Mouse (Mus musculus): Measurements from ENCODE around the gene Txndc11.

The Txndc11 gene

GRCm38 (mm10) chr16:11065431-11065830 is 69.0 kb downstream of the Txndc11 start:
- DNase-seq (ENCODE audit: low spot score): no peak

DNA sequence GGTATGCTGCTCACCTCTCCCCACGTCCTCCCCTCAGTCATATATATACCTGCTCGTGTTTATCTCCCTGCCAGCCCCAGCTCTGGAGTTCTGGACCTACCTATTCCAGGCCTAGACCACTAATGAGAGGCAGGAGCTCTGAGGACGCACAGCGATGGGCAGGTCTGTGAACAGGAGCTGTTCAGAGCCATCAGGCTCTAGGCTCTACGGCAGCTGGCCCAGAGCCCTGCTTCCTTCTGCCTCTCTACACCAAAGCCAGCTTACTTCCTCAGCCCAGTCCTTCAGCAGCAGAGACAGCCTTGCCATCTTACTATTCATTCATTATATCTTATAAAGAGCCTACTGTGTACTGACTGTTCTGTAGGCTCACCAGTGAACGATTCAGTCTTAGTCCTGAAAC is 69.7 kb downstream of the Txndc11 start:
- DNase-seq (ENCODE audit: low spot score): no peak

- no peak for DNase-seq (ENCODE audit: low spot score)
Observed at GRCm38 (mm10) chr16:11064341-11064740, 70.1 kb downstream of the Txndc11 start.

DNA sequence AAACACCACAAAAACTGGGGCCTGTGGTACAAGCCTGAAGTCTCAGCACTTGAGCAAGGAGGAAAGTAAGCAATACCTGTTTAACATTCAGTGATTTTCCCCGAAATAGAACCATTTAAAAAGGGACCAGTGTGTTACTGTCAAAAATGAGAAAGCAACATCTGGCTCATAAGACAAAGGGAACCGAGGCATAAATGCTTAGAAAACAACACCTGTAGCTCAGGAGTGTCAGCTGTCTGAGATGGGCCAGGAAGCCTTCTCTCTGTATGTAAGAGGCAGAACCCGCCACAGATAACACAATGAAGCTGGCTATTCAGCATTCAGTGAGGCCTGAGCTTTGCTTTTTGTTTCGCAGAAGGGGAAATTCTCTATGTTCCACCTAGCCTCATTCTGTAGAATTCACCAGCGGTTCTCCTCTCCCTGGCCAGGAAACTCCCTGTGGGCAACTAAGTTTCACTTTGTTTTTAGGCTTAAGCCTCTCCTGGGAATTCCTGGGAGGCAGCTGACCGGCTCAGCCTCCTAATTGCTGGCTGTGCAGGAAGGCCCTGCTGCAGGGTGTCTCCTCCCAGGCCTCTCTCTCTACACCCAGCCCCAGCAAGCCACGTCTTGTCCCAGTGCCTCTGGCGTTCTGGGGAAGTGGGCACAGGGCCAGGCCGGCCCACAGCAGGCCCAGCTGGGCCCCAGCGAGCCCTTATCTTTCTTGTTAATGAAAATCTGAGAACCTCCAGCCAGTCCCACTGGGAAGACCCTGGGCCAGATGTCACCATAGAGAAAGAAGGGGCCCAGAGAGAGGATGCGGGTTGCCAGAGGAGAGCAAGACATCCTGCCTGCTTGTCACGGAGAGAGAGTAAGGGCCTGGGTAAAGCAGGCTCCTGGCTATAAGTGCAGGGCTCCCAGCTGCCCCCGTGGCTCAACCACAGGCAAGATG is 71.4 kb downstream of the Txndc11 start:
- DNase-seq (ENCODE audit: low spot score): peak; percentile 93

DNA sequence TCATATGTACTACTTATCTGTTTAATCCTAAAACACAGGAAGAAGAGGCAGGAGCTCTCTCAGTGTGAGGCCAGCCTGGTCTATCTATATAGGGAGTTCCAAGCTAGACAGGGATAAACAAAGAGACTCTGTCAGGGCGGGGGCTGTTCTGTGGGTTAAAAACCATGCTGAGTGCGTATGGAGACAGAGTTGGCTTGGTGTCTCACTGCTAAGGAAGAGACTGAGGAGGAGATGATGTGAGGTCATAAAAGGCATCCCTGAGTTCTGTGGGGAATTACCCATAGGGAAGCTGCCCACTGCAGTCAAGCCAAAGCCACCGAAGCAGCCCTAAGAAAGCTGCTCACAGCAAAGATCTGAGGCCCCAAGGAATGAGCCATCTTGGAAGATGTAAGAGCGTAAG is 73.8 kb downstream of the Txndc11 start, which contains the start of gene Snn:
Gene Snn, plus strand, starts transcription at position 301 of the 400 bp plus-strand sequence.
- DNase-seq (ENCODE audit: low spot score): no peak

DNA sequence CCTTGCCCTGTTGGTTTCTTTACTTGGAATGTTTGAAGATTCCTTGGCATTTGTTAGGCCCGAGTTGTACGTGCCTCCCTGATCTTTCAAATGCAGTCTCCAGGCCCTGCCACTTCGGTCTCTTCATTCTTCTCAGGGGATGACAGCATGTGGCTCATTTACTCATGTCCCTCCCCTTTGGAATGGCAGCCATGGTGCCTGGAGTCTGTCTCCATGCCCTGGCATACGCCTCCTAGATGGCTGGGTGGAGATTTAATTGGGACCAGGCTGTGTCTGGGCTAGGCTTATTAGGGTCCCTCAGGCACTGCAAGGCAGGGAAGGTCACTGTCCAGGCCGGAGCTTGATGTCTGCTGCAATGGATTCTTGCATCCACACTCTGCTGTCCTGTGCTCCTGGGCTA is 78.5 kb downstream of the Txndc11 start:
- DNase-seq (ENCODE audit: low spot score): no peak

GRCm38 (mm10) chr16:11054871-11055270 is 79.6 kb downstream of the Txndc11 start:
- DNase-seq (ENCODE audit: low spot score): no peak

DNA sequence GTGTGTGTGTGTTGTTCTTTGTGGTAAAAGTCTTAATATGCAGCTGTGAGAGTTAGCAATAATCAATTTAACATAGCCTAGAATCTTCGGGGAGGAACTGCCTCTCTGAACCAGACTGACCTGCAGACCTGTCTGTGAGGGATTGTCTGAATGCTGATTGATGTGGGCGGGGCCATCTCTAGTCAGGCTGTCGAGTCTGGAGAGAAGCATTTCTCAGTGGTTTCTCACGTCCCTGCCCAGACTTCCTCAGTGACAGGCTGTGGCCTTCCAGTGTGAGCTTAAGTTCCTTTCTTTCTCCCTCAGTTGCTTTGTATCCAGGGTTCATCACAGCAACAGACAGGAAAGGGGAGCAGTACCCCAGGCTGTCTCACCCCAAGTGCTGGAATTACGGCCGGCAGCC is 80.0 kb downstream of the Txndc11 start:
- no peak for DNase-seq (ENCODE audit: low spot score)

DNA sequence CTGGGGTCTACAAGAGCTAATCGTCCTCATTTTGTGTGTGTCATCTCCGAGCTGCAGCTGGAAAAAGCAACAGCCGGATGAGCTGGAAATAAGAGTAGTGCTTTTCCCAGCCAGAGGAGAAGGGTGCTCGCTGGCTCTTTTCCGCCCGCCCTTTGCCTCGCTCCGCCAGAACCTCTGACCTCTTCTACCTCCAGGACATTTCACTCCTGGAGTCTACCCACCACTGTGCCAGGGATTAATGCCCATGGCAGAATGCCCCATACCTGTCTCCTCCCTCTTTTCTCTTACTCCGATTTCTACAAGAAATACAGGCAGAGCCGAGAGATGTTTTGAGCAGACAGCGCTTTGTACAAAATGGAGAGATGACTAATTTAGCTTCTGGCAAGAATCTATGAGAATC is 83.3 kb downstream of the Txndc11 start:
- DNase-seq (ENCODE audit: low spot score): no peak

DNA sequence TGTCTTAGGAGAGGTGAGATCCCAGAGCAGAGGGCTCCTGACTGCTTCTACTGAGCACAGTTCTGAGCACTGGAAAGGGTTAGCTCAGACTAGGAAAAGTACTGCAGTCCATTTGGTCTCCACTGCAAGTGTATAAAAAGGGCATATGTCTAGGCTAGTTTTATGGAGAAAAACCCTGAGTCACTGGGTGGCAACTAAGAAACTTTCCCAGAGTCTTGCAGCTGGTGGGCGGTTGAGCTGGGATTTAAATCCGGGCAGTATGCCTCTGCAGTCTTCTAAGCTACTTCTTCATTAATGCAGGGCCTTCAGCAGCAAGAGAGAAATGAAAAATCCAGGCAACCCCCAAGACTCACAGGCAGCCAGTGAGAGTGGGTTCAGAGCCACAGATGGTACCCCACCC is 84.2 kb downstream of the Txndc11 start:
- DNase-seq (ENCODE audit: low spot score): no peak

DNA sequence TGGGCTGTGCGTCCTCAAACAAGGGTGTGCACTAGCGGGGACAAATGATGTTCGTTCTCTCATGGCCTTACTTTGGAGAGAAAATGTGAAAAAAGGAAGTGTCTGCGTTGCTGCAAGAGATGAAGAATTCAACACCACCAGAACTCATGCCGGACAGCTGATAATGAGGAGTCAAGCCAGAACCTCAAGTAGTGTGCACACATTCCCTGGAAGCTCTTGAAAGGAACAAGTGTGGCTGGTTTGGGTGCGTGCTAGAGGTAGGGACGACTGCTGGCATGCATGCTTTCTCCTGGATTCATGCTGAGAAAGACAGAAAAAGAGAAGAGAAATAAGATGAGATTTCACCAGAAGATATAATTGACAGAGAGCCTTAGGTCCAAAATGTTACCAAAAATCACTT is 87.3 kb downstream of the Txndc11 start:
- DNase-seq (ENCODE audit: low spot score): no peak

DNA sequence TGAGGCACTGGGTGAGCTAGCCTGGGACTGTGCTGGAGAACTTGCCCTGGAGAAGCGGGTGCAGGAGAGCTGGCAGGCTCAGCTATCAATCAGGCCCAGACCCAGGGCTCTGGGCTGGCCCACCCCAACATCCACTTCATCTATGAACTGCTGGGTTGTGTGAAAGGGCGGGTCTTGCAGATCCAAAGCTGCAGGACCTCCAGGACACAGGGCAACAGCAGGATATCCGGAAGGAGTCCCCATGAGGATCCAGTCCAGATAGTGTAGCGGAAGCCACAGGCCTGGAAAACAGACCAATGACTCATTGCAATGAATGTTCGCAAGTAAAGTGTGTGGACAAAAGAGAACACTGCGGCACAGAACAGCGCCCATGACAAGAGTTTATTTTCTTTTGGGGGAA is 88.0 kb downstream of the Txndc11 start:
- no peak for DNase-seq (ENCODE audit: low spot score)

DNA sequence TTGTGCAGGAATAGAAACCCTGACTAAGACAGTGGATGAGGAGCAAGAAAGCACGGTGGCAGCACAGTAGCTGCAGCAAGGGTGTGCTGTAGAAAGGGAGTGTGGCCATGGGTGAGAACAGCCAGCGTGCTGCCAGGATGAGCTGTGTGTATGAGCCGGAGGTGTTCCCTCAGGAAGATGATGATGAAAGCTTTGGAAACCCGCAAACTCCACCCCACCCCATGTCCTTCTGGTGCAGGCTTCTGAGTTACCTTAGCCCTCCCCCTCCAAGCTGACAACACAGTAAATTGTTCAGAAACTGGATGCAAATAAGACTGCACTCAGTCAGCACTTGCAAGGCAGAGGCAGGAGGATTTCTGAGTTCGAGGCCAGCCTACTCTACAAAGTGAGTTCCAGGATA is 91.2 kb downstream of the Txndc11 start:
- no peak for DNase-seq (ENCODE audit: low spot score)

- DNase-seq (ENCODE audit: low spot score): no peak
Observed at GRCm38 (mm10) chr16:11040603-11041002, 93.8 kb downstream of the Txndc11 start.

- peak; percentile 78 for DNase-seq (ENCODE audit: low spot score)
Observed at GRCm38 (mm10) chr16:11035790-11036431, 98.5 kb downstream of the Txndc11 start.

GRCm38 (mm10) chr16:11035273-11035672 is 99.2 kb downstream of the Txndc11 start:
- no peak for DNase-seq (ENCODE audit: low spot score)

DNA sequence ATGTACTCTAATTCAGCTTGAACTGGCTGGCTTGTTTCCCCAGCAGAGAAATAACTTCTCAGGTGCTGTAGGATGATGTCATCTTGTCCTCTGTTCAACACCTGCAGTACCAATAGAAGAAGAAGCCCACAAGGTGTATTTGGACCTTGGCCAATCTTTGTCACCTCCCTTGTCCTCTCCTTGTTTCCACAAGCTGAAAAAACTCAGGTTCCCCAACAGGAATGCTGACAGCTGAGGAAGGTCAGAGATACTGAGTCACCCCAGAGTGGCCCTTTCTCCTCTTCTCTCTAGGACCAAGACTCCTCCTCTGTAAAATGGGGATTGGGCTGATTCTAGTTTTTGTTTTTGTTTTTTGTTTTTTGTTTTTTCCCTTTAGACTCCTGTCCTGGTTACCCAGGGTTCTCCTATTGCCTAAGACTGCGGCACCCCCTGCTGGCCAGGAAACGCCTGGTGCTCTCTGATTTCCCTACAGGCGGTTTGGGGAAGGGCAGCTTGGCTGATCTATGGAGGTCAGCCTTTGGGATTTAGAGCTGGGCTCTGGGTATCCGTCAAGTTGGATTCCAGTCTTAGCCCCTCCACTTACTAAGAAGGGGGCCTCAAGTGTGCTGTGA is 100.2 kb downstream of the Txndc11 start:
- DNase-seq (ENCODE audit: low spot score): peak; percentile 89

DNA sequence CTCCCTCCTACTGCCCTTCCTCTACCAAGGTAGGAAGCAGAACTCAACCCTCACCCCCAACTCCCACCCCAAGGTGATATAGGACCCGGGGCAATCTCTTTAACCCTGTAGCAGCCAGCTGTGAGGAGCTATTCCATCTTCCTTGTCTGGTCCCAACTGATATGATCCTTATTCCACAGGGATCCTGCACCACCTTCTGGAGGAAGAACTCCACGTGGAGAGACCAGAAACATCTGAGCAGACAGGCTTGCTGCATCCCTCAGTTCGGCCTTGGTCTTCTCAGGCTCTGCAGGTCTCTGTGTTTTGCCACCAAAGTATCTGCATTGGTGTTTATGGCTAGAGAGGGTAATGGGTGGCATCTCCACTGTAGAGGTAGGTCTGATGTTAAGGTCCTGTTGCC is 103.1 kb downstream of the Txndc11 start:
- no peak for DNase-seq (ENCODE audit: low spot score)

DNA sequence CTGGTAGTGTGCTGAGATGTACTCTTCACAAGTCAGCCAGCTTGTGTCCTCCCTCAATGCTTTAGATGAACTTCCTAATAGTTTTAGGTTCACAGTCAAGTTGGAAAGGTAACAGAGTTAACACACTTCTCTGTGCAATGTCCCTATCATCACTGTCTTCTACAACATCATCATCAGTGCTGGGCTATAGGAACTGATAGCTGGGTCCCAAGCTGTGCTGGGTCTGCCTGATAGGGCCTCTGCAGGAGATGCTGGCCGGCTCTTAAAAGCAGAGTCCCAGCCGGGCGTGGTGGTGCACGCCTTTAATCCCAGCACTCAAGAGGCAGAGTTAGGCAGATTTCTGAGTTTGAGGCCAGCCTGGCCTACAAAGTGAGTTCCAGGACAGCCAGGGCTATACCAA is 103.6 kb downstream of the Txndc11 start:
- DNase-seq (ENCODE audit: low spot score): no peak

DNA sequence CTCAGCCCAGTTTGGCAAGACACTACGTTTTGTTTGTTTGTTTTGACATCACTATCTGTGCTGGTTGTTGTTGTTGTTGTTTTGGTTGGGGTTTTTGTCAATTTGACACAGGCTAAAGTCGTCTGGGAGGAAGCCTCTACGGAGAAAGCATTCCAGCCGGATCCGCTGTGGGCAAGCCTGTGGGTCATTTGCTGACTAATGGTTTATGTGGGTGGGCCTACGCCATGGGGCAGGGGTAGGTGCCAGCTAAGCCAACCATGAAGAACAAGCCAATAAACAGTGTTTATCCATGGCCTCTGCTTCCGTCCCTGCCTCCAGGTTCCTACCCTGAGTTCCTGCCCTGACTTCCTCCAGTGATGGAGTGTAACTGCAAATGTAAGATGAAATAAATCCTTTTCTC is 106.2 kb downstream of the Txndc11 start:
- DNase-seq (ENCODE audit: low spot score): no peak
